Mouse (Mus musculus) E14TG2a.4 (cell line): ENCODE measurements at regions not wholly inside any gene's neighbourhood (a gene's known extent, or its start where the extent isn't known, plus 50 kb on each side); places are given as distances from the start of the nearest gene placed in this dataset.

Experiments used
- CTCF ChIP-seq: conservative IDR thresholded peaks from 2 replicates; pipeline ENCODE4 v1.5.1; 2014; ENCODE audit warnings: low read length
- NANOG ChIP-seq: IDR thresholded peaks from 2 replicates; pipeline ENCODE4 v1.6.1; 2014; ENCODE audit warnings: borderline replicate concordance, low read length, mixed read lengths

GRCm38 (mm10) chr13:112052456-112052855 is 235.8 kb upstream of the Ankrd55 start:
- no peak for TF ChIP-seq CTCF
- no peak for TF ChIP-seq NANOG
